Mouse (Mus musculus) myocyte (in vitro differentiated cells): Measurements from ENCODE around the gene Tex264. TPM values are rescaled to one million over a fixed set of nuclear protein-coding genes. Genes with fewer than 3 reads are reported as not detected.

ENCODE experiments used
- H3K27me3 ChIP-seq: one replicate; pipeline ENCODE4 v1.6.1; 2011; ENCODE audit not compliant: control insufficient read depth, insufficient read depth, insufficient read length
- H3K36me3 ChIP-seq: one replicate; pipeline ENCODE4 v1.6.1; 2011; ENCODE audit not compliant: control insufficient read depth, insufficient read depth
- H3K4me2 ChIP-seq: one replicate; pipeline ENCODE4 v1.6.1; 2011; ENCODE audit warnings: low read depth, control low read depth
- H3K4me3 ChIP-seq: one replicate; pipeline ENCODE4 v1.5.1; 2011; ENCODE audit warnings: mild to moderate bottlenecking, control low read depth, moderate library complexity
- H3K79me2 ChIP-seq: one replicate; pipeline ENCODE4 v1.6.1; 2011; ENCODE audit not compliant: control insufficient read depth, insufficient read depth
- H3ac ChIP-seq: one replicate; pipeline ENCODE4 v1.6.1; 2011; ENCODE audit not compliant: control insufficient read depth, insufficient read length
- CEBPB ChIP-seq: IDR thresholded peaks from 2 replicates; pipeline ENCODE4 v1.6.1; 2011; ENCODE audit warnings: mild to moderate bottlenecking, moderate library complexity; ENCODE audit not compliant: poor library complexity, insufficient read depth, severe bottlenecking
- POLR2A ChIP-seq: IDR thresholded peaks from one replicate; pipeline ENCODE4 v1.6.1; 2011; ENCODE audit warnings: low read depth, mild to moderate bottlenecking, control low read depth, moderate library complexity; ENCODE audit not compliant: insufficient read length
- POLR2AphosphoS2 ChIP-seq: IDR thresholded peaks from one replicate; pipeline ENCODE4 v1.6.1; 2011; ENCODE audit warnings: low read depth, control low read depth; ENCODE audit not compliant: insufficient read length
- TCF12 ChIP-seq: IDR thresholded peaks from one replicate; pipeline ENCODE4 v1.6.1; 2011; ENCODE audit warnings: mild to moderate bottlenecking, control low read depth; ENCODE audit not compliant: poor library complexity, insufficient read depth, severe bottlenecking
- TCF3 ChIP-seq: IDR thresholded peaks from one replicate; pipeline ENCODE4 v1.6.1; 2011; ENCODE audit warnings: low read depth, control low read depth; ENCODE audit not compliant: insufficient read length
- USF1 ChIP-seq: IDR thresholded peaks from one replicate; pipeline ENCODE4 v1.6.1; 2011; ENCODE audit warnings: low read depth, mild to moderate bottlenecking, control low read depth, moderate library complexity
- polyA plus RNA-seq: library from polyadenylated mRNA; unstranded; fragments of >200 nt; fragmentation: generic; extraction: Trizol; gene quantifications from one replicate; pipeline ENCODE4 v1.2.1, GENCODE M21; 2012; ENCODE audit warnings: missing spikeins

Gene Tex264
- polyA plus RNA-seq, 1 experiment = 111 TPM

- H3K36me3 ChIP-seq = no peaks in the 10 kb centered on the region
- H3K4me3 ChIP-seq = no peak overlapping the region
- no peak overlapping the region for H3ac ChIP-seq
- TF ChIP-seq USF1 (no peak), TCF3 (no peak), POLR2A (no peak)
- H3K79me2 ChIP-seq = no peaks in the 10 kb centered on the region
- peaks cover 47% of the 10 kb centered on the region for H3K27me3 ChIP-seq
- no peak overlapping the region for H3K4me2 ChIP-seq
Measured at GRCm38 (mm10) chr9:106614616-106615015, 71.1 kb downstream of the Tex264 start.

GRCm38 (mm10) chr9:106613951-106614350 is 71.8 kb downstream of the Tex264 start:
- H3K27me3 ChIP-seq = peaks cover 50% of the 10 kb centered on the region

GRCm38 (mm10) chr9:106610727-106611126 is 75.0 kb downstream of the Tex264 start:
- Histone ChIP-seq H3K36me3 (no peaks in the 10 kb centered on the region), H3K4me3 (no peak overlapping the region), H3K4me2 (no peak overlapping the region), H3K27me3 (peaks cover 49% of the 10 kb centered on the region), H3K79me2 (no peaks in the 10 kb centered on the region), H3ac (no peak overlapping the region)
- TF ChIP-seq POLR2AphosphoS2 (no peak), TCF3 (no peak), CEBPB (no peak), POLR2A (no peak), USF1 (no peak)

More at GRCm38 (mm10) chr9:106613951-106614350, 71.8 kb downstream of the Tex264 start:
- TF ChIP-seq TCF3 (no peak), TCF12 (no peak)
- no peaks in the 10 kb centered on the region for H3K36me3 ChIP-seq
- H3K4me2 ChIP-seq = no peak overlapping the region
- H3K79me2 ChIP-seq = no peaks in the 10 kb centered on the region
- no peak overlapping the region for H3ac ChIP-seq
- H3K4me3 ChIP-seq = no peak overlapping the region

Other genes starting within 250 kb of the Tex264 start
- gene Acy1, start 247.6 kb downstream of the Tex264 start, polyA plus RNA-seq = 18.1 TPM
- 4.2 TPM for gene Abhd14b, start 238.5 kb downstream of the Tex264 start, polyA plus RNA-seq
- 19.2 TPM for gene Abhd14a, start 238.2 kb downstream of the Tex264 start, polyA plus RNA-seq
- gene Pcbp4, start 232.6 kb downstream of the Tex264 start, polyA plus RNA-seq = 274 TPM
- gene Gpr62, start 220.0 kb downstream of the Tex264 start, polyA plus RNA-seq = 0.46 TPM
- gene Rrp9, start 210.0 kb downstream of the Tex264 start, polyA plus RNA-seq = 69.4 TPM
- gene Parp3, start 209.0 kb downstream of the Tex264 start, polyA plus RNA-seq = 66.1 TPM
- not detected for gene Iqcf1, start 186.0 kb downstream of the Tex264 start, polyA plus RNA-seq
- gene Iqcf5, start 171.4 kb downstream of the Tex264 start, polyA plus RNA-seq = 0.12 TPM
- gene Iqcf3, start 124.3 kb downstream of the Tex264 start, polyA plus RNA-seq = not detected
- not detected for gene Iqcf4, start 114.9 kb downstream of the Tex264 start, polyA plus RNA-seq
- gene Iqcf6, start 59.3 kb downstream of the Tex264 start, polyA plus RNA-seq = not detected
- gene Grm2, start 29.8 kb downstream of the Tex264 start, polyA plus RNA-seq = not detected
- 5.3 TPM for gene Rad54l2, start 103.3 kb upstream of the Tex264 start, polyA plus RNA-seq
- gene Dcaf1, start 135.9 kb upstream of the Tex264 start, polyA plus RNA-seq = 12.3 TPM
- gene Rbm15b, start 201.5 kb upstream of the Tex264 start, polyA plus RNA-seq = 14.2 TPM
- gene Manf, start 206.1 kb upstream of the Tex264 start, polyA plus RNA-seq = 222 TPM